Mouse (Mus musculus) A20 (cell line): Measurements from ENCODE around the gene Fut1.
"Not testable (repeated sequence)": the region's sequence is repeated elsewhere in the genome, so short reads cannot be mapped to it uniquely, and the experiment has no call there.

Experiments
- DNase-seq: peaks from one replicate; pipeline ENCODE4 v3.0.0-alpha.2; 2011; ENCODE audit warnings: low read depth, low spot score

The Fut1 gene

DNA sequence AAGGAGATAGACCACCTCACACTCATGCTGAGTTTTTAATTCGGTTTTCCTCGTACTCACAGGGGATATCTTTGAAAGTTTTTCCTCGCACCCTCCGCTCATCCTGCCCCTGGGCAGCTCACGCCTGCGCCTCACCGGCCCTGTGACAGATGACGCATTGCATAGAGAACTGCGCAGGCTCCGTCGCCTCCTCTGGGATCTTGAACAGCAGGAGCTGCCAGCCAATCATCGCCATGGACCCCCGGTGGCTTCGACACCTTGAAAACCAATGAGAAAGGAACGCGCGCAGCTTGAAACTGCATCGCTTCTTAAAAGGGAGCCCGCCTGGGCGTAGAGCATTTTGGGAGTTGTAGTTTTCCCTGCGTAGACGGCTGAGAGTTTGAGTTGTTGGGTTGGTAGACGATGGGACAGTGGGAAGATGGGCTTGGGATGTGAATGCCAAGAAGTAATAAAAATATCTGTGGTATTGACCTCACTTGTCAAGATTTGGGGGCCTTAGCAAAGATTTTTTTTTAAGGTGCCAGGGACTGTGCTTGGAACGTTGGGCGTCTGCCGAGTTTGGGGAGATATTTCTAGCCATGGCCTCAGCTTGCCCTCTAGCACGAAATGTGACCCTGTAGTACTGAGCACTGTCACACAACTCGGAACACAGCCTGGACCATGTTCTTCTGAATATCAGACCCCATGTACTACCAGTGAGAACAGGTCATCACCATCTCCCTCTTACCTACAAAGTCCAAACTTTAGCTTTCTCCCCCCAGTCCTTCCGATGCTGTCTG is 21.7 kb downstream of the Fut1 start:
- no peak for DNase-seq

- DNase-seq = no peak
These were observed 22.5 kb downstream of the Fut1 start, which contains the start of gene Mamstr for GRCm38 (mm10) chr7:45639561-45640027. Gene Mamstr (plus strand): TSS chr7:45639977.

DNA sequence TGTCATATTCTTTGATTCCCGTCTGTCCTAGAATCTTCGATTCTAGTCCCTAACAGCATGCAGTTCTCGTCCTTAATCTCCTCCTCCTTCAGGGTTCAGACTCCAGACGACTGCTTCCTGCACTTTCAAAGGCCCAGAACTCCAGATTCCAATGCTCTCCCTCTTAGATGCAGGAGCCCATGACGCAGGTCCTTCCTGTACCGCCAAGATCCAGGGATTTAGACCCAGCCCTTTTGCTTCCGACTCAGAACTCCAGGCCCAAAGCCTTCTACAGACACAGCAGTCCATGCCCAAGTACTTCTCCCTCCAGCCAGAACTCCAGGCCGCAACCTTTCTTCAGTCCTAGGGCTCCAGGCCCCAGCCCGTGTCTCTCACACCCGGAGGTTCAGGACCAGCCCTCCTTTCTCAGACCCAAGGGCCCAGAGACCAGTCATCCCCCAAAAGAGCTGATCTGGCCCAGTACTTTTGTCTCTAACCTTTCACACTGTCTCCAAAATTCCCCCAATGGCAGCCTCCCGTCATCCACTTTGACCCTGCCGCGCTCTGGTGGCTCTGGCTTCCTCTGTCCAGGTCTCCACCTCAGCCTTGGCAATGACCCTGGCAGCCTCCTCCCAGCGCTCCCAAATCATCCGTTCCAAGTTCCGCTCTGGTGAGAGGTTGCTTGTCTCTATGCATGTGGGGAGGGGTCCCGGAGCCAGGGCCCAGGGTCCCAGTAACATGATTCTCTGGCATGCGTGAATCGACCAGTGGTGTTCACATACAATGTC is 23.3 kb downstream of the Fut1 start:
- DNase-seq = no peak

DNA sequence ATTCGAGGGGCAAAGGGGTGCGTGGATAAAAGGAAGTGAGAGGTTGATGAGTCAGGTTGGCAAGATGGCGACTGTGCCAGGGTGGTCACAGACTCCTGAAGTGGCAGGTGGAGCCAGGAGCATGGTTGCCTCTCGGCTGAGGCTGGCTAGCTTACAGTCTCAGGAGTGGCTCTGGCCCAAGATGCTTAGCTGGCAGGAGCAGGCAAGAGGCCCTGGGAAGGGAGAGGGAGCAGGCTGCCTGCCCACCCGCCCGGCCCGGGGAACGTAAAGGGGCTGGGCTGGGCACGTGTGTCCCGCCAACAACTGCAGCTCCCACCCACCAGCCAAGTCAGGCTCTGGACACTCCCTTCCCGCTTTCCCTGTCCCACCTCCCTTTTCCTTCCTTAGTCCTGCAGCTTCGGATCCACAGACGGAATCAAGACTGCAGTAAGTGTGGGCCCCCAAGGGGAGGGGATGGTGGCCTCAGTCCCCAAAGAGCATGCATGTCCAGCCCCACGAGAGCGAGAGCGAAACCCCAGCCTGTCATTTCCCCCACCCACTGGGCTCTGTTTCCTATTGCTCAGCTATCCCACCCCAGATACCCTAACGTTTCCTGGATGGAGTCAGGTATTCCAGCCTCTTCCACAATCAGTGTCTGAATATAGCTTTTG is 24.4 kb downstream of the Fut1 start:
- DNase-seq = no peak

DNA sequence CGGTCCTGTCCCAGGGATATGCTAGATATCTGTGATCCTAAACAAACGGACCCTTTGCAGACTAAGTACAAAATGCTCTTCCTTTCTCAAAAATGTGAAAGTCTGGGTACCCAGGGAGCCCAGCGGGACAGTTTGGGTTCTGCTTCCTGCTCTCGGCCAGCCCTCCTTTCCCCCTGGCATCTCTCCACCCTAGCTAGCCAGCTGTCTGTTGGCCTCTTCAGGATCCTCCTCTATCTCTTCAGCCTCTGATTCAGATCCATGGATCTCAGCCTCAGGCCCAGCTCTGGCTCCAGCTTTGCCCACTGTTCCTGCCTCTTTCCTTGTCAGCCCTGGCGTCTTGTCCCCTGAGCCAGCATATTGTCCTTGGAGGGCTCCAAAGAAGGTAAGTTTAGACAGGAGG is 25.0 kb downstream of the Fut1 start:
- DNase-seq = no peak

DNA sequence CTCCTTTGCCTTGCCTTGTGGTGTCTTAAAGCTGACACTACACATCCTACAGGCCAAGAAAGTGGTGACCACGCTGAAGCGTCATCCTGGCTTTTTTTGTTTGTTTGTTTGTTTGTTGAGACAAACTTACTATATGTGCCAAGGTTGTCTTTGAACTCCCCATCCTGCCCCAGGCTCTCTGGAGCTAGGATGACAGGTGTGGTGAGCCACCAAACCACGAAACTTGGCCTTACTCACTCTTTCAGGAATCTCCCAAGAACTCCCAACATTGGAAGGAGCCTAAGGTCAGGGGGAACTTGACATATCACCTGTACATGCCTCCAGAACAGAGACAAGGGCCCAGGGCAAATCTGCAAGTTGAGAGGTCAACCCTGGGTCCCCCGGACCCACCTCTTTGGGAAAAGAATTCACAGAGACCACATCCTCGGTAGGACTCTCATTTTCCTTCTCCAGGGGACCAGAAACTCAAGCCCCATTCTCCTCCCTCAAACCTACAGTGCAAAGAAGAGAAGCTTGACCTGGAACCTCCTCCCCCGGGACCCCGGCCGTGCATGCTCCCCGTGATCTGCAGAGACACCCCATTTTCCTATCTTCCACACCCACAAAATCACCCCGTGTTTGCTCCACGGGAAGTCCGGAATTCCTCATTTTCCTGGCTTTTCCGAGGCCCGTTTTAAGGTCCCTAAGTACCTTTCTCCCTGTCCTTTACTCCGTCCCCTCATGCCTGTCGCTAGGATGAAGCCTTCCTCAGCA is 25.6 kb downstream of the Fut1 start:
- DNase-seq = no peak

DNA sequence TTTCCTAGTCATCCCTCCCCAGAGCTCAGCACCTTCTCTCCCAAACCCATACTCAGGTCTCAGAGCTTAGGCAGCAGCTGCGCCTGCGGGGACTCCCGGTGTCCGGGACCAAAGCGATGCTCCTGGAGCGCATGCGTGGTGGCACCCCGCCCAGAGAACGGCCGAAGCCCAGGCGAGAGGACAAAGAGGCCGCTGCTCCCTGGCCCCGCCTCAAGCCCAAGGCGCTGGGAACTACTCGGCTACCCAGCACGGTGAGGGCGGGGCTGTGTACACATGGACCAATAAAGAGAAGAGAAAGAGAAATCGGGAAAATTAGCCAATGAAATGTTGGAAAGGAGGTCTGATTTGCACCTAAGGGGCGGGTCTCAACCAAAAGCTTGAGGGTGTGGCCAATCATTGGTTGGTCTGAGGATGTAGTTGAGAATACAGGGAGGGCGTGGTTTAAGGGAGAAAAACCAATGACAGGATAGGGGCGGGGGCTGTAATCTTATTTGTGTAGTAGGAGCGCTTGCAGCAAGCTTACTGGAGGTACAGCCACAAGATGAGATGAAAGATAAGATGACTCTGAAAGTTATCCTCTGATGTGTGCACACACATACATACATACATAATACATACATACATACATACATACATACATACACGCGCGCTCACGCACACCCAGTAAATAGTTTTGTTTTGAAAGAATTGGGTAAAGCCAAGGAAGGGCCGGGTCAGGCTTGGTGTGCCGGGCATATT is 26.5 kb downstream of the Fut1 start:
- DNase-seq = peak; percentile 97

- no peak for DNase-seq
These were observed 27.1 kb downstream of the Fut1 start for GRCm38 (mm10) chr7:45644183-45644582.

GRCm38 (mm10) chr7:45644872-45645590 is 27.9 kb downstream of the Fut1 start:
- DNase-seq = no peak

GRCm38 (mm10) chr7:45645591-45645971 is 28.5 kb downstream of the Fut1 start:
- DNase-seq = no peak

DNA sequence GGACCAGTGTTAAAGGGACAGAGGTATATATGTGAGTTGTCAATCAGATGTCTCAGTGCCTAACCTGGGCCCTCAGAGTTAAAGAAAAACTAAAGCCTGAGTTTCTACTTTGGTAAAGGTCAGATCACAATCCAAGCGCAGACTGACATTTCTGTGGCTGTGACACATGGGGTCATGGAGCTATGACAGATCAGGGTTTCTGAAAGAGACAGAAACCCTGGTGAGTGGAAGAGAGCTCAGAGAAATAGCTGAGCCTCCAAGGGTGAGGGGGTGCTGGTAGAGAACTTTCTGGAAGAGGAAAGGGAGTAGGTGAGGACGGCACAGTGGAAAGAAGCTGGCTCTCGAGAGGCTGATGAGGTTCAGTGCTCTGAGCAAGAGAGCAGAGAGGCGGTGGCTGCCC is 29.6 kb downstream of the Fut1 start:
- DNase-seq = no peak

DNA sequence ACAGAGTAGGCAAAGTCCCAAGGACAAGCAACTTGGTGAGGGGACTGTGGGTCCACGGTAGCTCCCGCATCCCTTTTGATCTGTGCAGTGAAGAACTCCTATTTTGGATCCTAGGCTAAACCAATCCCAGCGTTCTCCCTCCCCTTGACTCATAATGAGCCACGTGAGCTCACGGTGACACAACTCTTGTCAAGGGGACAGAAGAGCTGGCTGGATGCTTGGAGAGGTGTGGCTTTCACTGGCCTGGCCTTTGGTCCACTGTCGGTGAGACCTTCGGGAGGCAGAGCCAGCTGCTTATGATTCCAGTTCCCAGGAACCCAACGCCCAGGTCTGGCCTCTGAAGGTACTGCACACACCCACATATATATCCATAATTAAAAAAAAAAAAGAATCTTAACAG is 32.3 kb downstream of the Fut1 start:
- DNase-seq = no peak

DNA sequence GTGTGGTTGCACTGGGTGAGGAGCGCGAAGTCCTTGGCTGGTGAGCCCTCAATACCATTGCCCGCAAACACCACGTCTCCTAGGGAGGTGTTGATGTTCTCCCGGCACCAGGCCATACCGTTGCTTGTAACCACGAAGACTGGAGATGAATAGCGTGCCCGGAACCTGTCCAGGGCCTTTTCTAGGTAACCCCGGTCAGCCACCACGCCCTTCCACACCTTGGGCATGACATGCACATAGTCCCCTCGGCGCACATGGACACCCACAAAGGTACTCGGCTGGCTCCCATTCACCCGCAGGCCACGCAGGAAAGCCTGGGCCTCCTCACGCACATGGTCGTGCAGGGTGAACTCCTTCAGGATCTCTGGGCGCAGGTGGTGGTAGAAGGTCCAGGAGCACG is 33.4 kb downstream of the Fut1 start:
- DNase-seq = not testable (repeated sequence)

DNA sequence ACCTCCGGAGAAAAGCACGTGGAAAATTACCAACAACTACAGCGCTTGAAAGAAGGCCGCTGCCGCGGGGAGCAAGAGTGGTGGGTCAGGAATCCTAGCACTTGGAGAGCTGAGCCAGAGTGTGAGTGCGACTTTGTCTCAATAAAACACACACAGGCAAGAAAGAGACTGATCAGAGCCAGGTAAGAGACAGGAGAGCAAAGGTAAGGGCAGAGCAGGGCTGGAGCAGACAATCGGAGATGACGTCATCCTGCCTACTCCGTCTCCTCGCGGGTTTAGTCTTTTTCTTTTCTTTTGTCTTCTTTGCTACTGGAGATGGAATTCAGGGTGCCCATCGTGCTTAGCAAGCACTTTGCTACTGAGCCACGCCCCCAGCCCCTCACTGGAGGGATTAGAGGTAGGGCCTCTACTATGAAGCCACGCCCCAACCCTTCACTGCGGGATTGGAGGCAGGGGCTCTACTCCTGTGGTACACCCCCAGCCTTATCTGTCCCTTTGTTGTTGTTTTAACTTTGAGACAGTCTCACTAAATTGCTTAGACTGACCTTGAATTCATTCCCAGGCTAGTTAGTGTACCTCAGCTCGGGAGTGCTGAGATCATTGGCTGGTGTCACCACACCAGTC is 37.4 kb downstream of the Fut1 start:
- DNase-seq = no peak

- DNase-seq = no peak
These were observed 43.8 kb downstream of the Fut1 start for GRCm38 (mm10) chr7:45660746-45661478.

- DNase-seq = not testable (repeated sequence)
These were observed 44.6 kb downstream of the Fut1 start for GRCm38 (mm10) chr7:45661702-45662101.

DNA sequence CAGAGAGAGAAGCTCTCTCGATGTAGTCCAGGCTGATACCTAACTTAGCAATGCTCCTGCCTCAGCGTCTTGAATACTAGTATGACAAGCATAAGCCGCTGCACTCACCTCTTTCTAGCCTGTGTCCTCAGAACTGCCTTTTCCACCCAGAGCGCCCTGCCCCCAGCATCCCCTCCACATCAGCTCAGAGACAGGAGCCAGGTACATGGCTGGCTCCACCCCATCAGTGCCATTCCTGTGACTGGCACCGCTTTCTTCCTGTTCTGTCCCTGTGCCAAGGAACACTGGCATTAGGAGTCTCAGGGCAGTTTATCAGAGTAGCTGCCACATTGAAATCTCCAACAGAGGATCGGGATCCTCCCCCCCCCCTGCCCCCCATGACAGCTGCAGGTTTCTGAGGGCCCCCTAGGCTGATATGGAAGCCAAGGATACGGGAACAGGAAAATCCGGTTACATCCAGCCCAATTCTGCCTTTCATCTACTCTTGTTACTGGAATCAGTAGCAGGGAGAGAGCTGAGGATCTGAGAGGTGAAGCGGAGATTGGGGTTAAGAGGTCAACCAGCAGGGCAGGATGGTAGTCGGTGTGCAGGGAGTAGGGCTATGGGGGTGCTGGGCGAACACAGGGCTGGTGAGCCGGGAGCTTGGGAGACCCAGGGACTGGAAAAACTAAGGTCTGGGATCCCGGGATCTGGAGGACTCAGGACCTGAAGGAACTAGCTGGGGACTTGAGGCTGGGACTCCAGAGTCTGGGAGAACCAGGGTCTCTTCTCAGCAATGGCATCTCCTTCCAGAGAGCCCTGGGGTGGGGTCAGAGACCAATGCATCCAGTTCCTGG is 48.4 kb downstream of the Fut1 start:
- DNase-seq = no peak

DNA sequence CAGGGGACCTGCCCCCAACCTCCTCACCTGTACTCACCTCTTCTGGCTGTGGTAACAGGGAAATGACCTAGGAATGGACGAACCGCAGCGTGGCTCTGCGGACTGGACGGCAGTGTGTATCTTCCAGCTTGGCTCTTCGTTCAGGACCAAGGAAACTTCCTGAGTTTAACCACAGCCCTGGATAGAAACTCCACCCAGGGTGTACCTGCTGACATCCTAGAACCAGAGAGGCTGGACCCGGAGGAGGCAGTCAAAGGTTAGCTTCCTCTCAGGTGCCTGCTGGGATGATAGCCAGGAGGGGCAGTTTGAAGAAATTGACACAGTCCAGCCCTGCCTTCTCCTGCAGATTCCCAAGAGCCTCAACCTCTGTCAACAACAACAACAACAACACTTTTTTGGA is 49.1 kb downstream of the Fut1 start, which contains the start of gene Fut2:
Gene Fut2 (minus strand): TSS at position 234 of the 400 bp plus-strand sequence.
- no peak for DNase-seq
